9 mouse cellular contexts compared by ENCODE assay signal in genomic region chr15:80289436-80289835, GRCm38 (mm10). TPM values are rescaled to one million over a fixed set of nuclear protein-coding genes. Genes with fewer than 3 reads are reported as not detected.
DNase-seq lines count a peak whose midpoint lies in the region; ATAC-seq and TF ChIP-seq lines count a peak whose summit lies in the region.
"Had no signal": no experiment of that assay in that cellular context is flagged by ENCODE, and none has a peak within 500 bp of the region (broad histone marks: within the 10 kb centered on the region; RNA-seq: fewer than 3 reads in every experiment).

No protein-coding gene starts in this region.

- H3K4me1 ChIP-seq in embryonic fibroblast, embryonic 13.5 days (ENCODE audit: control insufficient read depth, insufficient read depth, low read length): no peaks in the 10 kb centered on the region

- peak; percentile 59; the same call in 1 of the 2 replicates for ATAC-seq in megakaryocyte, adult 5-6 weeks (ENCODE audit: poor library complexity, severe bottlenecking)

- no peak for TF ChIP-seq POLR2A in embryonic fibroblast, embryonic 13.5 days (IDR thresholded peaks at IDR 0.05; ENCODE audit: low read depth, low read length)

- H3K4me3 ChIP-seq in embryonic fibroblast, embryonic 13.5 days (ENCODE audit: insufficient read depth, low read length): no peak overlapping the region
- H3K4me3 ChIP-seq: megakaryocyte, embryonic 14.5 days had no signal

- 0 out of 2 replicates have a peak, but pooled peaks have one; percentile 6 for TF ChIP-seq CTCF in embryonic fibroblast, embryonic 13.5 days (IDR thresholded peaks at IDR 0.05; ENCODE audit: borderline replicate concordance, insufficient read depth, low read length)

- no peak overlapping the region for H3K27ac ChIP-seq in embryonic fibroblast, embryonic 13.5 days (ENCODE audit: insufficient read depth, low read length)

- DNase-seq in MEL-GATA-1-ER (ENCODE audit: extremely low read depth, low read depth): peak; percentile 56
- DNase-seq in adrenal gland, postnatal 4 days (ENCODE audit: low spot score in 2 of 2): peak; percentile 36 to 49
- DNase-seq in heart, postnatal 4 days: peak; percentile 72
- peak; percentile 45 to 58 for DNase-seq in layer of hippocampus, postnatal 36 days
- DNase-seq in right cerebral cortex, postnatal 25 days: peak; percentile 71
- DNase-seq in yolk sac, embryonic 10.5 days (ENCODE audit: low spot score): peak; percentile 60

RNA-seq across cellular contexts. Expression of gene Cacna1i, which starts 2.4 kb away (rescaled TPM):
- total RNA-seq in adrenal gland, postnatal 4 days (2021): 1 to 10 TPM; 1.2 to 1.3 TPM
- polyA plus RNA-seq in embryonic fibroblast, embryonic 13.5 days (2011; ENCODE audit: insufficient read length, low read depth, missing spikeins): 0.38 and 0.86 TPM in 2 replicates
- under 1 TPM in 1 of 2 experiments, not detected in 1; 0.05 TPM for total RNA-seq in heart, postnatal 4 days (2021)
- total RNA-seq in layer of hippocampus, postnatal 36 days (2021): 10 to 100 TPM; 43.0 to 43.8 TPM
- total RNA-seq in megakaryocyte, adult 5-6 weeks (2015): 0.02 TPM in 1 of 2 replicates, not detected in the other
- not detected in 2 replicates for total RNA-seq in megakaryocyte, adult 5-6 weeks (2017)

RNA-seq across cellular contexts. Expression of gene Rps19bp1, which starts 25.3 kb away (rescaled TPM):
- total RNA-seq in adrenal gland, postnatal 4 days (2021): 10 to 100 TPM; 35.7 to 41.1 TPM
- 20.1 and 25.9 TPM in 2 replicates for polyA plus RNA-seq in embryonic fibroblast, embryonic 13.5 days (2011; ENCODE audit: insufficient read length, low read depth, missing spikeins)
- 10 to 100 TPM; 26.1 to 27.2 TPM for total RNA-seq in heart, postnatal 4 days (2021)
- total RNA-seq in layer of hippocampus, postnatal 36 days (2021): 10 to 100 TPM; 35.8 to 37.5 TPM
- total RNA-seq in megakaryocyte, adult 5-6 weeks (2015): 32.9 and 35.4 TPM in 2 replicates
- 12.6 and 20.3 TPM in 2 replicates for total RNA-seq in megakaryocyte, adult 5-6 weeks (2017)

RNA-seq across cellular contexts. Expression of gene Atf4, which starts 34.5 kb away (rescaled TPM):
- 100 to 1,000 TPM; 145 to 157 TPM for total RNA-seq in adrenal gland, postnatal 4 days (2021)
- polyA plus RNA-seq in embryonic fibroblast, embryonic 13.5 days (2011; ENCODE audit: insufficient read length, low read depth, missing spikeins): 364 and 499 TPM in 2 replicates
- 100 to 1,000 TPM; 119 to 131 TPM for total RNA-seq in heart, postnatal 4 days (2021)
- total RNA-seq in layer of hippocampus, postnatal 36 days (2021): 10 to 100 TPM; 94.7 to 95.9 TPM
- total RNA-seq in megakaryocyte, adult 5-6 weeks (2015): 172 and 184 TPM in 2 replicates
- 253 and 263 TPM in 2 replicates for total RNA-seq in megakaryocyte, adult 5-6 weeks (2017)

RNA-seq across cellular contexts. Expression of gene AC140267.1, which starts 53.8 kb away (rescaled TPM):
- total RNA-seq in adrenal gland, postnatal 4 days (2021): 1 to 10 TPM; 7.3 to 8.9 TPM
- polyA plus RNA-seq in embryonic fibroblast, embryonic 13.5 days (2011; ENCODE audit: insufficient read length, low read depth, missing spikeins): not detected in 2 replicates
- total RNA-seq in heart, postnatal 4 days (2021): 10 to 100 TPM; 20.3 to 24.3 TPM
- 10 to 100 TPM; 12.5 to 21.9 TPM for total RNA-seq in layer of hippocampus, postnatal 36 days (2021)
- total RNA-seq in megakaryocyte, adult 5-6 weeks (2015): 2.4 and 9.5 TPM in 2 replicates
- total RNA-seq in megakaryocyte, adult 5-6 weeks (2017): not detected in 2 replicates

RNA-seq across cellular contexts. Expression of gene Mief1, which starts 55.6 kb away (rescaled TPM):
- total RNA-seq in adrenal gland, postnatal 4 days (2021): 10 to 100 TPM; 41.9 to 46.6 TPM
- polyA plus RNA-seq in embryonic fibroblast, embryonic 13.5 days (2011; ENCODE audit: insufficient read length, low read depth, missing spikeins): 22.7 and 22.8 TPM in 2 replicates
- 10 to 100 TPM; 38.0 to 38.3 TPM for total RNA-seq in heart, postnatal 4 days (2021)
- total RNA-seq in layer of hippocampus, postnatal 36 days (2021): 10 to 100 TPM; 30.8 to 32.4 TPM
- 12.3 and 14.2 TPM in 2 replicates for total RNA-seq in megakaryocyte, adult 5-6 weeks (2015)
- total RNA-seq in megakaryocyte, adult 5-6 weeks (2017): 16.4 and 17.5 TPM in 2 replicates

Comparison
In these comparisons a context has a peak if more than half of its experiments do, and no peak if none do; other contexts are left out.
1. RNA of gene Cacna1i, which starts 2.4 kb away (total RNA-seq): 43.0 to 43.8 TPM in layer of hippocampus, postnatal 36 days; 1.2 to 1.3 TPM in adrenal gland, postnatal 4 days, 0.05 TPM in heart, postnatal 4 days and 0.02 TPM in megakaryocyte, adult 5-6 weeks; every median in the first group is over 10 times any median in the second.
2. Peak in every context shown above with its lines, with median percentiles within 50 percentile points of each other: DNase-seq.